Mouse (Mus musculus) MEL (cell line): Measurements from ENCODE around the gene Enoph1. TPM values are rescaled to one million over a fixed set of nuclear protein-coding genes. Genes with fewer than 3 reads are reported as not detected.

Experiments used
- DNase-seq: peaks from one replicate; pipeline ENCODE4 v3.0.0; 2011; ENCODE audit warnings: low read depth, low spot score
- H3K27ac ChIP-seq: 2 replicates; pipeline ENCODE4 v1.5.1; 2012; ENCODE audit warnings: low read depth, mild to moderate bottlenecking, control low read depth, low read length, moderate library complexity; ENCODE audit not compliant: control insufficient read depth
- H3K27me3 ChIP-seq, 2 experiments: fragments of 150-350 bp in 1 of 2; sonication (generic) in 1 of 2; 2 replicates each; pipeline ENCODE4 v1.6.1; 2012; ENCODE audit warnings: low read length in 2 of 2, mild to moderate bottlenecking in 2 of 2, improper control_type of control experiment in 1 of 2, moderate library complexity in 1 of 2; ENCODE audit not compliant: insufficient read depth in 2 of 2, control insufficient read depth in 1 of 2
- H3K36me3 ChIP-seq, 2 experiments: 2 replicates each; pipeline ENCODE4 v1.6.1; 2012 to 2014; ENCODE audit warnings: low read length in 2 of 2, improper control_type of control experiment in 1 of 2, inconsistent platforms in 1 of 2, mild to moderate bottlenecking in 1 of 2; ENCODE audit not compliant: insufficient read depth in 2 of 2, control insufficient read depth in 1 of 2
- H3K4me1 ChIP-seq, 2 experiments: fragments of 150-350 bp in 1 of 2; sonication (generic) in 1 of 2; 2 replicates each; pipeline ENCODE4 v1.6.1; 2012; ENCODE audit warnings: low read length in 2 of 2, improper control_type of control experiment in 1 of 2, mild to moderate bottlenecking in 1 of 2; ENCODE audit not compliant: insufficient read depth in 2 of 2, control insufficient read depth in 1 of 2
- H3K4me3 ChIP-seq, 2 experiments: fragments of 150-350 bp in 1 of 2; sonication (generic) in 1 of 2; 2 replicates each; pipeline ENCODE4 v1.5.1; 2012; ENCODE audit warnings: low read depth in 2 of 2, low read length in 2 of 2, mild to moderate bottlenecking in 2 of 2, moderate library complexity in 2 of 2, control low read depth in 1 of 2, improper control_type of control experiment in 1 of 2; ENCODE audit not compliant: control insufficient read depth in 1 of 2, insufficient read depth in 1 of 2
- H3K79me2 ChIP-seq: 2 replicates; pipeline ENCODE4 v1.6.1; 2012; ENCODE audit warnings: mild to moderate bottlenecking, low read length, moderate library complexity; ENCODE audit not compliant: control insufficient read depth, poor library complexity, insufficient read depth
- H3K9ac ChIP-seq: 2 replicates; pipeline ENCODE4 v1.6.1; 2012; ENCODE audit warnings: low read depth, mild to moderate bottlenecking, control low read depth, low read length, moderate library complexity; ENCODE audit not compliant: control insufficient read depth, poor library complexity, severe bottlenecking
- H3K9me3 ChIP-seq: fragments of 150-350 bp; sonication (generic); replicated peaks from 2 replicates; pipeline ENCODE4 v1.6.1; 2012; ENCODE audit warnings: mild to moderate bottlenecking, low read length, improper control_type of control experiment, moderate library complexity; ENCODE audit not compliant: insufficient read depth
- CHD1 ChIP-seq: IDR thresholded peaks from 2 replicates; pipeline ENCODE4 v1.6.1; 2012; ENCODE audit warnings: low read depth, mild to moderate bottlenecking, inconsistent platforms, low read length, improper control_type of control experiment
- CHD2 ChIP-seq: IDR thresholded peaks from 2 replicates; pipeline ENCODE4 v1.6.1; 2011; ENCODE audit warnings: low read length, improper control_type of control experiment
- ELF1 ChIP-seq: IDR thresholded peaks from 2 replicates; pipeline ENCODE4 v1.6.1; 2014; ENCODE audit warnings: low read depth, mild to moderate bottlenecking, inconsistent platforms, low read length, improper control_type of control experiment, moderate library complexity
- EP300 ChIP-seq, 2 experiments: IDR thresholded peaks; 2 replicates each; pipeline ENCODE4 v1.6.1; 2011; ENCODE audit warnings: improper control_type of control experiment in 2 of 2, low read length in 2 of 2, low read depth in 1 of 2, mild to moderate bottlenecking in 1 of 2
- HCFC1 ChIP-seq: IDR thresholded peaks from 2 replicates; pipeline ENCODE4 v1.6.1; 2012; ENCODE audit warnings: low read depth, mild to moderate bottlenecking, inconsistent platforms, low read length, improper control_type of control experiment, moderate library complexity
- JUND ChIP-seq: IDR thresholded peaks from 2 replicates; pipeline ENCODE4 v1.6.1; 2011; ENCODE audit warnings: low read depth, mild to moderate bottlenecking, improper control_type of control experiment, low read length
- MAFK ChIP-seq: IDR thresholded peaks from 2 replicates; pipeline ENCODE4 v1.6.1; 2011; ENCODE audit warnings: low read depth, mild to moderate bottlenecking, low read length, improper control_type of control experiment, borderline replicate concordance
- MAX ChIP-seq: IDR thresholded peaks from 2 replicates; pipeline ENCODE4 v1.6.1; 2011; ENCODE audit warnings: low read length, improper control_type of control experiment
- MXI1 ChIP-seq: IDR thresholded peaks from 2 replicates; pipeline ENCODE4 v1.6.1; 2011; ENCODE audit warnings: mild to moderate bottlenecking, low read depth, low read length, improper control_type of control experiment
- POLR2A ChIP-seq, 2 experiments: IDR thresholded peaks; 2 replicates each; pipeline ENCODE4 v1.6.1; 2011 to 2012; ENCODE audit warnings: low read length in 2 of 2, mild to moderate bottlenecking in 2 of 2, control low read depth in 1 of 2, improper control_type of control experiment in 1 of 2, low read depth in 1 of 2, moderate library complexity in 1 of 2; ENCODE audit not compliant: control insufficient read depth in 1 of 2, insufficient read depth in 1 of 2, poor library complexity in 1 of 2
- POLR2AphosphoS2 ChIP-seq: IDR thresholded peaks from 2 replicates; pipeline ENCODE4 v1.6.1; 2011; ENCODE audit warnings: low read length, improper control_type of control experiment
- TAL1 ChIP-seq: IDR thresholded peaks from 2 replicates; pipeline ENCODE4 v1.6.1; 2012; ENCODE audit warnings: mild to moderate bottlenecking, inconsistent platforms, low read length, moderate library complexity, mixed read lengths
- UBTF ChIP-seq: IDR thresholded peaks from 2 replicates; pipeline ENCODE4 v1.6.1; 2012; ENCODE audit warnings: low read depth, mild to moderate bottlenecking, inconsistent platforms, low read length, improper control_type of control experiment, moderate library complexity, borderline replicate concordance; ENCODE audit not compliant: insufficient read depth
- USF1 ChIP-seq: IDR thresholded peaks from 2 replicates; pipeline ENCODE4 v1.6.1; 2014; ENCODE audit warnings: low read depth, mild to moderate bottlenecking, inconsistent platforms, low read length, improper control_type of control experiment, moderate library complexity
- USF2 ChIP-seq, 2 experiments: IDR thresholded peaks; 2 replicates each; pipeline ENCODE4 v1.6.1; 2011 to 2012; ENCODE audit warnings: improper control_type of control experiment in 2 of 2, low read length in 2 of 2, borderline replicate concordance in 1 of 2, inconsistent platforms in 1 of 2, low read depth in 1 of 2, mild to moderate bottlenecking in 1 of 2; ENCODE audit not compliant: insufficient read depth in 1 of 2
- ZC3H11A ChIP-seq: IDR thresholded peaks from 2 replicates; pipeline ENCODE4 v1.6.1; 2012; ENCODE audit warnings: low read depth, mild to moderate bottlenecking, inconsistent platforms, low read length, improper control_type of control experiment
- ZMIZ1 ChIP-seq: IDR thresholded peaks from 2 replicates; pipeline ENCODE4 v1.6.1; 2012; ENCODE audit warnings: low read depth, mild to moderate bottlenecking, inconsistent platforms, low read length, improper control_type of control experiment, moderate library complexity
- polyA plus RNA-seq, 2 experiments: library from polyadenylated mRNA; stranded (reverse) in 1 of 2; unstranded in 1 of 2; fragments of >175 nt in 1 of 2; fragments of >200 nt in 1 of 2; gene quantifications; 2 replicates each; pipeline versions ENCODE4 v1.2.1 to v1.2.4; 2012; ENCODE audit warnings: low replicate concordance in 2 of 2, low read depth in 1 of 2; ENCODE audit not compliant: insufficient read length in 2 of 2, insufficient read depth in 1 of 2, missing spikeins in 1 of 2
- total RNA-seq: library from RNA; depleted of rRNA; stranded (reverse); fragments of 300-350 nt; gene quantifications from 2 replicates; pipeline ENCODE4 v1.2.3, GENCODE M21; 2012

Enoph1 gene
- total and polyA plus RNA-seq, 3 experiments = 83.3 to 89.0 TPM; not detected in 1

- TF ChIP-seq MAX (no peak), UBTF (no peak), POLR2AphosphoS2 (no peak), CHD2 (no peak)
- H3K36me3 ChIP-seq = no peaks in the 10 kb centered on the region
- H3K27ac ChIP-seq = no peak overlapping the region
- H3K79me2 ChIP-seq = no peaks in the 10 kb centered on the region
- H3K9ac ChIP-seq = no peak overlapping the region
- no peak overlapping the region for H3K4me3 ChIP-seq
- H3K4me1 ChIP-seq = no peaks in the 10 kb centered on the region
- no peak for DNase-seq
- no peaks in the 10 kb centered on the region; a peak in 2 of 4 replicates for H3K27me3 ChIP-seq
- H3K9me3 ChIP-seq = no peaks in the 10 kb centered on the region
These were observed 50.9 kb downstream of the Enoph1 start for GRCm38 (mm10) chr5:100090515-100091262.

GRCm38 (mm10) chr5:100091263-100091594, 51.4 kb downstream of the Enoph1 start:
- TF ChIP-seq MAX (no peak), ZMIZ1 (no peak), CHD2 (no peak)
- no peaks in the 10 kb centered on the region for H3K36me3 ChIP-seq
- H3K4me3 ChIP-seq = no peak overlapping the region

DNA sequence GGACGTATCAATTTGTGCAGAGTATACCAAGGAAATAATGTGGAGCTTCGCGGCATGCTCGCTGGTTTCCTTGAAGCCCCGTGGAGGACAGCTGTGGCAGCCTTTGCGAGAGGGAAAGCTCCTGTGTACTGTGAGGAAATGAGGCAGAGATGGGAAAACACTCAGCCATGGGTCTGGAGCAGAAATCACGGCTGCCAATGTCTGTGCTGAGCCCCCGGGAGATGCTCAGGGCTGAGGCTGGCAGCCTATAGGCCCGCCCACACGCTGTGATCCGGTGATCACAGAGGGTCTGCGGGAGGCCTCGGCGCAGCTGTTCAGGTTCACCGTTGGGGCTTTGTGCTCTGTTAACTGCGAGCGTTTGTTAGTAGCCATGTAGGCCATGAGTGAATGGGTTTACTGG, 51.8 kb downstream of the Enoph1 start:
- Histone ChIP-seq H3K27me3 (no peaks in the 10 kb centered on the region; a peak in 2 of 4 replicates), H3K9me3 (no peaks in the 10 kb centered on the region), H3K79me2 (no peaks in the 10 kb centered on the region), H3K9ac (no peak overlapping the region), H3K36me3 (no peaks in the 10 kb centered on the region), H3K27ac (no peak overlapping the region), H3K4me1 (no peaks in the 10 kb centered on the region), H3K4me3 (no peak overlapping the region)
- TF ChIP-seq MAX (no peak), USF1 (no peak), ZC3H11A (no peak), JUND (no peak), EP300 (IDR thresholded peaks at IDR 0.05; ENCODE audit: low read depth in 1 of 2, low read length in 2 of 2) (no peak), MAFK (no peak), ZMIZ1 (no peak), POLR2AphosphoS2 (no peak), ELF1 (no peak), UBTF (no peak), USF2 (IDR thresholded peaks at IDR 0.05; ENCODE audit: borderline replicate concordance in 1 of 2, insufficient read depth in 1 of 2, low read depth in 1 of 2, low read length in 2 of 2) (no peak), CHD1 (no peak), POLR2A (IDR thresholded peaks at IDR 0.05; ENCODE audit: control insufficient read depth in 1 of 2, insufficient read depth in 1 of 2, low read depth in 1 of 2, low read length in 2 of 2, poor library complexity in 1 of 2) (no peak), HCFC1 (no peak), MXI1 (no peak), TAL1 (no peak), CHD2 (no peak)
- DNase-seq = no peak

More at GRCm38 (mm10) chr5:100091263-100091594, 51.4 kb downstream of the Enoph1 start:
- no peak overlapping the region for H3K9ac ChIP-seq
- H3K79me2 ChIP-seq = no peaks in the 10 kb centered on the region
- no peaks in the 10 kb centered on the region for H3K4me1 ChIP-seq
- no peak overlapping the region for H3K27ac ChIP-seq
- no peak for DNase-seq
- H3K9me3 ChIP-seq = no peaks in the 10 kb centered on the region
- H3K27me3 ChIP-seq = no peaks in the 10 kb centered on the region; a peak in 2 of 4 replicates
